Mouse (Mus musculus): ENCODE measurements at regions not wholly inside any gene's neighbourhood (a gene's known extent, or its start where the extent isn't known, plus 50 kb on each side); places are given as distances from the start of the nearest gene placed in this dataset.

- TF ChIP-seq POLR2A (IDR thresholded peaks at IDR 0.05; ENCODE audit: extremely low read depth, insufficient read depth, low read length) = no peak
- no peak for TF ChIP-seq CTCF (IDR thresholded peaks at IDR 0.05; ENCODE audit: extremely low read depth, insufficient read depth, low read length)
Measured at GRCm38 (mm10) chr6:95256303-95256702, 65.6 kb upstream of the Gm10234 start.
